Mouse (Mus musculus) embryonic fibroblast, embryonic 13.5 days (primary cell): ENCODE measurements around the gene Gm11549.

Source experiments
- CTCF ChIP-seq: IDR thresholded peaks from 2 replicates; pipeline ENCODE4 v1.5.1; 2011; ENCODE audit warnings: mild to moderate bottlenecking, control low read depth, low read length, moderate library complexity, borderline replicate concordance; ENCODE audit not compliant: insufficient read depth
- POLR2A ChIP-seq: IDR thresholded peaks from 2 replicates; pipeline ENCODE4 v1.6.1; 2011; ENCODE audit warnings: low read depth, mild to moderate bottlenecking, control low read depth, low read length, moderate library complexity

DNA sequence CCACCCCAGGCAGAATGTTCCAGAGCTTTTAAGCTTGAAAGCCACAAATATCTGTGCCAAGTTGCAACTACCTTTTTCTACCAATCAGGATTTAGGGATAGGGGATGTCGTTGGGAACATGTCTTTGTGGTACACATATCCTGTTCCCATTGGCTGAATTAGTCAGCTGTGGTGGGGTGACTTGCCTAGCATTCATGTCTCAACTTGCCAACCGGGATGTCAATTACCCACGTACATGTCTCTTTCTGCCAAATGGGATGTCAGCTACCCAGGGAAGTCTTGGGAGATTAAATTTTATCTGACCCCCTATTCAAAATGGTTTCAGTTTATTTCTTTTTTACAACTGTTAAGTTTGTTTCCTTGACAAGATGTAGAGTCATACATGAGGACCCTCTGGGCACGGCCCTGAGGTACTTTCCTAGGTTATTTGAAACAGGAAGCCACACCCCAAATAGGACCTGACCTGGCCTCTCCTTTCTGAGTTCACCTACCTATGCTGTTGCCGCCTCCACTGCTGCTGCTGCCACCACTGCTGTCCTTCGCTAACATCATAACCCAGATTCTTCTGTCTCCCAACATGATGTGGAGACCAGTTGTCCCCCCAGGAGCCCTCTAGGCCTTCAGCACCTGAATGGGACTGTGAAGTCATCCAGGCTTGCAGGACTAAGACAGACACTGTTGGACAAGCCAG, 32.6 kb downstream of the Gm11549 start:
- TF ChIP-seq CTCF (no peak), POLR2A (no peak)
